Mouse (Mus musculus): ENCODE results near the gene Sgms1.
"Not testable (repeated sequence)": the region's sequence is repeated elsewhere in the genome, so short reads cannot be mapped to it uniquely, and the experiment has no call there.

The Sgms1 gene

DNA sequence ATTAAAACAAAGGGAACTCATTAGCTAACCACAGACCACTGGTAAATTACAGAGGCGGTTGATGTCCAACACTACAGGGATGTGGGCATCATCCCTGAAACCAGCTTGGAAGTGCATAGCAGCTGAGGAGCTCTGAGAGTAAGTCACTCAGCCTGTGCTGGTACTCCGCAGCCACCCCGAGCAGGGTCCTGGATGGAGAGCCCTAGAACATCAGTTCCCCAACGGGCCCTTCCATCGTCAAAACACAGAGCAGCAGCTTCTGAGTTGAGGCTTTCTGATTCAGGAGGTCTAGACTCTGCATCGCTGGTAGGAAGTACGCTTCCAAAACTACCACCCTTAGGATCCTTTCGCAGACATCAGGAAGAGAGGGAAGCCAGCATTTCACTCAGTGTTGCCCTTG is 5.8 kb downstream of the Sgms1 start:
- DNase-seq (ENCODE audit: low spot score) = no peak

DNA sequence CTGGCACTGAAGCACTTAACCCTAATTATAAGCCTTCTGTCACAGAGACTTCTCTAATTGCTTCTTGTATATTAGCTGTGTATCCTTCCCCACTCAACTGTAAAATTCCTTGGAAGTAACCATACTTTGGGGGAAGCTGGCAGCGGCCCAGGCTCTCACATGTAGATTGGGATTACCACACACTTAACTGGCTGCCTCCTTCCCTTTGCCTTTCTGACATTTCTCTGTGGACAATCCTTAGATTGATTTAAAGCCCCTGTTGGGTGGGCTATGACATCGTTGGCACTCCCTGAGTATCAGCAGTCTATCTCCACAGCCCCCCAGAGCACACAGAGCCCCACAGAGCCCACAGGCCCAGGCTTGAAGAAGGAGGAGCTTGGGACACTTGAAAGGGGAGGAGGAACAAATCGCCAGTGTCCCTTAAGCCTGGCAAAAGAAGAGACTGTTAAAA is 8.0 kb downstream of the Sgms1 start:
- no peak for DNase-seq (ENCODE audit: low spot score)

DNA sequence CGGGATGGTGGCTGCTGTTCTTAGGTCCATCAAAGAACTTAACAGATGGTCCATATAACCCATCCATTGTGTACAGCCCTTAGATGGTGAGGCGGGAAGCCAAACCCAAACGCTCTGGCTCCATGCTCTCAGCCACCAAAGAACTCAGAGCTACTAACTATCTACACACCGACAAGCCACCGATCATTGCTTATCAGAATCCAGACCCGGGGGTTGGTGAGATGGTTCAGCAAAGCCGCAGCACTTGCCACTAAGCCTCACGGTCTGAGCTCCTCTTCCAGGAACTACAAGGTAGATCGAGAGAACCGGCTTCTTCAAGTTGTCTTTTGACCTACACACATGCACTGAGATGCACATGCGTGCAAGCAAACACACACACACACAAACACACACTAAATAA is 8.8 kb downstream of the Sgms1 start:
- DNase-seq (ENCODE audit: low spot score) = no peak

GRCm38 (mm10) chr19:32379239-32379920 is 10.1 kb downstream of the Sgms1 start:
- no peak for DNase-seq (ENCODE audit: low spot score)

DNA sequence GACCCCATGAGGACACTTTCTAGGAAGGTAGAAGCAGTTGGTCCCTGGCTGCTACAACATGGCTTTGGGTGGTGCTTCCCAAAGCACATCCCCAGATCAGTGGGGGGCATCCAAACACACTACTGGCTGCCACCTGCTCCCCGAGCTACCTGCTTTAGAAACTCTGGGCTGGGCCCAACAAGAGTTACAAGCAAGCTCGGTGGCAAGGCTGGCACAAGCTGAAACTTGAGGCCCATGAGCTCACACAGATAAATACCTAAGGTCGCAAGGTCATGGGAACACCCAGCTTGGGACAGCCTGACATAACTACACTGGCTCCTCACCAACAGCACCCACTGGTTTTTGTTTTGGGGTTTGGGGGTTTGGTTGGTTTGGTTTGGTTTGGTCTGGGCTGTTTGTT is 10.9 kb downstream of the Sgms1 start:
- no peak for DNase-seq (ENCODE audit: low spot score)

GRCm38 (mm10) chr19:32377701-32378325 is 11.7 kb downstream of the Sgms1 start:
- DNase-seq (ENCODE audit: low spot score) = no peak

DNA sequence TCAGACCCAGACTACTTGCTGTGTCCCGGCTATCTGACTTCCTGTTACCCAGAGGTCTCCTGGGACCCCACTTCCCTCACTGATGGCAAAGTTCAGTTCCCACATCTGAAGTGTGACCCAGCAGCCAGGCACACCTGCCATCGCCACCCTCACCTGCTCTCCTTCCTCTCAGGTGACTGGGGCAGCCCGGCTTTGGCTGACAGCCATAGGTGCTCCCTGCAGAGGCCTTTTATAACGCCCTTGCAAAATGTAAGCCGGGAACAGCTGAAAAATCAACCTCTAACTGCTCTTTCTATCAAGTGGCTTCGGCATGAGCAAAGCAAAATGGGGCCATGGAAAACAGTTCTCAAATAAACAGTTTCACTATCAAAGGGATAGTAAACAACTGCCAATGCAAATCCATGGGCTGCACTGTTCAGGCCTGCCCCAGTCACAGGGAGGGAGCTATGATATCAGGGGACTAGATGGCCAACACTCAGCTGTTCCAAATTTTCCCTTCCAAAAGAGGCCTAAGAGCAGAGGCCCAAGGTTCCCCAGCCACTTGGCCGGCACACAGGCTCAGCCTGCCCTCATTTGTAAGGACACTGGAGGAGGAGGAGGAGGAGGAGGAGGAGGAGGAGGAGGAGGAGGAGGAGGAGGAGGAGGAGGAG is 12.5 kb downstream of the Sgms1 start:
- DNase-seq (ENCODE audit: low spot score) = no peak

- DNase-seq (ENCODE audit: low spot score) = no peak
These were observed 13.5 kb downstream of the Sgms1 start for GRCm38 (mm10) chr19:32376054-32376453.

- no peak for DNase-seq (ENCODE audit: low spot score)
These were observed 14.0 kb downstream of the Sgms1 start for GRCm38 (mm10) chr19:32375473-32375985.

DNA sequence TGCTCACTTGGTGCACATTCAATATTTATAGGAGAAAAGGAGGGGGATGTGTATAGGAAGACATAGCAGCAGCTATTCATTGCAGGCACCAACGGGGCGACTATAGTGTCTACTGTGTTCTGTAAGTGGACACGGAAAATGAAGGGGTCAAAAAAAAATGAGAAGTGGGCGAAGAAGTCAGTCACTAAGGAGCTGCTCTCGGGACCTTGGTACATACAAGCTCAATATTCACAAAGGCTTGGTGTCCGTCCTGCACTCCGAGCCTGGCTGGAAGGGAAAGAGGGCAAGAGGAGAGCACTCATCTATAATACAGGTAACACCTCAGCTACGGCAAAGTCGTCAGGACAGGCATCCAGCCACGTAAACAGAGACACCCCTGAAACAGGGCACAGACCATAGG is 14.8 kb downstream of the Sgms1 start:
- no peak for DNase-seq (ENCODE audit: low spot score)

- no peak for DNase-seq (ENCODE audit: low spot score)
These were observed 15.5 kb downstream of the Sgms1 start for GRCm38 (mm10) chr19:32373865-32374655.

DNA sequence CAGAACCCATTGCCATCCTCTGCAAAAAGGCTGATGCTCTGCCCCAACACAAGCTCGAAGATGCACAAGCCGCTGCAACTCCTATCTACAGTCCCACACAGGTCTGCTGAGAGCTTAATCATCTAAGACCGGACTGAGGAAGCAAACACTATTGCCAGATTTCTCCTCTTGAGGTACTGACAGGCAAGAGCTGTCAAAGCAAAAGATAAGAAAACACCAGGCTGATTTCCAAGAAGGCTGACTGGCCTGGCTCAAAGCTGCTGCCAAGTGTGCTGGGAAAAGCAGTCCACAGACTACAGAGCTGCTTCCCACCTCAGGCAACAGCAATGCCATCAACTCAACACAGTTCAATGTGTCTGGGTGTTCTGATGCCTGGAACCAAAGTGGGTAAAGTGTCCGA is 17.1 kb downstream of the Sgms1 start:
- no peak for DNase-seq (ENCODE audit: low spot score)

DNA sequence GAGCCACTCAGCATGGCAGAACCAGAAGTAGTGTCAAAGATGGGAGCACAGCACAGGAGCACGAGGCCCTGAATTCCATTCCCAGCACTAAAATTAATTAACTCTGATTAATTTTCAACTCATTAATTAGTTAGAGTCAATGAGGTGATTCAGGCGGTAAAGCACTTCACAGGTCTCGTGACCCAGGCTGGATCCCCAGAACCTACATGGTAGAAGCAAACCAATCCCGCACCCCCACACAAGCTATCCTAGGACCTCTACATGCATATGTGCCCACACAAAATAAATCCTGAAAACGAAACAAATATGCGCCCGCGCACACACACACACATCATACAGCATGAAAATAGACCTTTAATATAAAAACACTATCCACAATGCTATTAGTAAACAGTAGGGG is 22.2 kb downstream of the Sgms1 start:
- DNase-seq (ENCODE audit: low spot score) = no peak

DNA sequence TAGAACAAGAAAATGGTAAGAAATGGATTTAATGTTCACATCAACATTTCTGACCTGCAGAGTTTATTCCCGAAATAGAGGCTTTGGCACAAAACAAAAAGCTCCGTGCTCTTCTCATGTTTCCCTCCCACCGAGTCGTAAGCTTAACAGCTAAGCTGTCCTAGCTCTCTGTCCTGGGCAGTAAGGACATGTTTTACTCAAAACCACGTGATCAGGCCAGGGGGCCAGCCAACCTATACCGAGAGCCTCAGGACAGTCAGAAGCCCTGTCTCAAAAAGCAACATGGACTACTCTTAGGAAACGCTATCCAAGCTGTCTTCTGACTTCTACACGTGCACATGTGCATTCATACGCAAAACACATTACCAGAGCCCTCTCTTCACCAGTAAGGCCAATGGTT is 23.1 kb downstream of the Sgms1 start:
- DNase-seq (ENCODE audit: low spot score) = no peak

DNA sequence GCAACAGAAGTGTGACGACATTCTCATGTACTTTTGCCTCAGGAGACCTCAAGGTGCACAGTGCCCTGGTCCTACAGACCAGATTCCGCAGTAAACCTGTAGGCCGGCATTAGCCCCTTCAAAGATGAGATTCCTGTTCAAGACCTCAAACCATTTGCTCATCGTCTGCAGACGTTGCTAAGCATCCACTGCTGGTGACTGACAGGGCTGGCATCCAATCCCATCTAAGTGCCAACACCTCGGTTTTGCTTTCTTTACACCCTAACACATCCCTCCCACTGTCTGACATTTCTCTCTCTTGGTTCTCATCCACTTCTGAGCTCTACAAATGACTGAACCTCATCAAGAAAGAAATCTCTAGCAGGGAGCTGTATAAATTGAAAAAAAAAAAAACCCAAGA is 24.4 kb downstream of the Sgms1 start:
- DNase-seq (ENCODE audit: low spot score) = no peak

DNA sequence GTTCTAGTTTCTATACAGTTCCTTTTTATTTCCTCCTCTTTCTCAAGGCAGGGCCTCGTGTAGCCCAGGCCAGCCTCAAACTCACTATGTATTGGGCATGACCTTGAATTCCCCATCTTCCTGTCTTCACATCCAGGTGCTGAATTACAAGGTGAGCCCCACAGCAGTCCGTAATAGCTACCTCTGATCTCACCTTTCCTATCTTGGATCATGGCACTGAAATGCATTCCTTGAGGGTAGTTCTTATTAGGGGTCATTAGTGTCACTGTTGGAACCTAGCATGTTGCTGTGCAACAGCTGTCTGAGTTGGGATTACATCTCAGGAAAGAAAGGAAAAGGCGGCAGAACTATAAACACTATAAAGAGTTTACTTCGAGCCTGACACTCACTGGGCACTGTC is 25.9 kb downstream of the Sgms1 start:
- no peak for DNase-seq (ENCODE audit: low spot score)

- no peak for DNase-seq (ENCODE audit: low spot score)
These were observed 27.0 kb downstream of the Sgms1 start for GRCm38 (mm10) chr19:32362520-32362919.

DNA sequence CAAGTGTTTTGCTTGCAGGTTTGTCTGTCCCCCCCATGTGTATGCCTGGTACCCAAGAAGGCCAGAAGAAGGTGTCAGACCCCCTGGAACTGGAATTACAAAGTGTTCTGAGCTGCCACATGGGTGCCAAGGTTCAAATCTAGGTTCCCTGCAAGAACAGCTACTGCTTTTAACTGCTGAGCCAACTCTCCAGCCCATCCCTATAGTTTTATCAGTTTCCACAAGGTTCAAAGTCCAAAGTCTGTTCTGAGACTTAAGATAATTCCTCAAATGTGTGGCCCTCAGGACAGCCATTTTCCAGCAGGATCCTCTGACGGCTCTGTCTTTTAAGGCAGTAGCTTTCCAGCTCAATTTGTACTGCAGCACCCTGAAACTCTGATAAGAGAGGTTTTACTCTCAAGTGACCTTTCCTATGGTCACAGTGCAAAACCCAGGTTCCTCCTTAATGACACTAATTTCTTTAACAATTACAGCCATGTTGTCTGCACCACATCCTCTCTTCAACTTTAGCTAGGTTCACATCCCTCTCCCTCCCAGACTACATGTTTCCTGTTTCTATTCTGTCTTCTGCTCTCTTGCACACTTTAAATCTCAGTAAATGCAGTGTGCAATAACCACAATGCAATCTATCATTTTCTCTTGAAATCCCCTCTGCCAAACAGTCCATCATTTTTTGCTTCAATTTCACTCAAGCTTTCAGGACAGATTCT is 28.4 kb downstream of the Sgms1 start:
- DNase-seq (ENCODE audit: low spot score) = no peak

DNA sequence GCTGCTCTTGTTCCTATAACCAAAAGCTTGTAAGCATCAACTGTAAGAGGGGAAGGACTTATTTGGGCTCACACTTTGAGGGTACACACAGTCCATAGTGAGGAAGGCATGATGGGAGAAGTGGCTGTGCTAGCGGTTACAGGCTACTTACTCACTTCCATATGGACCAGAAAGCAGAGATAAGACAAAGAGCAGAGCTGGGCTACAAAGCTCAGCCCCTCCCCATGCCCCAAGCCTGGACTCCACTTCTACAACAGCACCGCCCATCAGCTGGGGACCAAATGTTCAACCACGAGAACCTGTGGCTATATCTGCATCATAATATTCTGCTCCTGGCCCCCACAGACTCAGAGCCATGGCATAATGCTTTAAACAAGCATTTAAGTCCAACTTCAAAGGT is 29.0 kb downstream of the Sgms1 start:
- no peak for DNase-seq (ENCODE audit: low spot score)

DNA sequence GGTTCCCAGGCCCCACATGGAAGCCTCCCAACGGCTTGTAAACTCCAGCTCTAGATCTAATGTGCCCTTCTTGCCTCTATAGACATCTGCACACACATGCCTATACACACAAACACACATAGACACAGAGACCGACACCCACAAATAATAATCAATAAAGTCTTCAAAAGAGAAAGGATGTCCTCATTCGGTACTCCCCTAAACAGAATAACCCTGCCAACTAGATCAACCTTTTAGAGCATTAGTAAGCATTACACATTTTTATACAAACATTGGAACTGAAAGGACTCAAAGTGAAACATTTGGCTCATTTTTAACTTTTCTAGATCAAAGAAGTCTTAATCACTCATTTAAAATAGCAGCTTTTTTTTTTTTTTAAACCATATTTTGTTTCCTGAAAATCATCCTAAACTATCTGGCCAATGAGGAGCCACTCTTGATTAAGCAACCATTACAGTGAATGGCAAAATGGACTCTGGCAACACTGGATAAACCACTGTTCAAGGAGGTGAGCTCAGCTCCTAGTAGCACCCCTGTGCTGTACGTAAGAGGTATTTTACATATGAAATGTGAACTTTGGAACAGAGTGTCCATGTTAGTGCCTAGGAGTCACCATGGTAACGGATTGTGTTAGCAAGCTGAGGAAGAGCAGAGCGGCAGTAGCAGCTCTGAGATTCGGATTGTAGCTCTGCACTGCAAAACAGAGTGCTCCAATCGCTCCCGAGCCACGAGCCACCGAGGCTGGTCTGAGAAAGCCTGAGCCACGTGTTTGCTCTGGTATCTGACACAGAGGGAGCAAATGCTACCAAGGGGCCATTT is 30.6 kb downstream of the Sgms1 start:
- no peak for DNase-seq (ENCODE audit: low spot score)

DNA sequence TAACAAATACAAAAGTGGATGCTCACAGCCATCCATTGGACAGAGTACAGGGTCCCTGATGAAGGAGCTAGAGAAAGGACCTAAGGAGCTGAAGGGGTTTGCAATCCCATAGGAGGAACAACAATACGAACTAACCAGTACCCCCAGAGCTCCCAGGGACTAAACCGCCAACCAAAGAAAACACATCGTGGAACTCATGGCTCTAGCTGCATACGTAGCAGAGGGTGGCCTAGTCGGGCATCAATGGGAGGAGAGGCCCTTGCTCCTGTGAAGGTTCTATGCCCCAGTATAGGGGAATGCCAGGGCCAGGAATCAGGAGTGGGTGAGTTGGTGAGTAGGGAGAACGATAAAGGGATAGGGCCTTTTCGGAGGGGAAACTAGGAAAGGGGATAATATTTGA is 31.5 kb downstream of the Sgms1 start:
- DNase-seq (ENCODE audit: low spot score) = not testable (repeated sequence)
